Mouse (Mus musculus) 416B (cell line): ENCODE data around the gene Nr1i2.
"Not testable (repeated sequence)": the region's sequence is repeated elsewhere in the genome, so short reads cannot be mapped to it uniquely, and the experiment has no call there.

Experiments used
- DNase-seq: peaks from one replicate; pipeline ENCODE4 v3.0.0; 2011; ENCODE audit warnings: low read depth

The Nr1i2 gene

GRCm38 (mm10) chr16:38287357-38287756 is 7.3 kb downstream of the Nr1i2 start:
- no peak for DNase-seq

- DNase-seq, result no peak
These were observed 8.1 kb downstream of the Nr1i2 start for GRCm38 (mm10) chr16:38286541-38286940.

GRCm38 (mm10) chr16:38285801-38286200 is 8.8 kb downstream of the Nr1i2 start:
- DNase-seq, result peak; percentile 68

GRCm38 (mm10) chr16:38283300-38283699 is 11.3 kb downstream of the Nr1i2 start:
- no peak for DNase-seq

- no peak for DNase-seq
These were observed 12.0 kb downstream of the Nr1i2 start for GRCm38 (mm10) chr16:38282559-38283160.

- DNase-seq, result no peak
These were observed 13.7 kb downstream of the Nr1i2 start for GRCm38 (mm10) chr16:38280951-38281350.

- no peak for DNase-seq
These were observed 14.8 kb downstream of the Nr1i2 start for GRCm38 (mm10) chr16:38279794-38280193.

- DNase-seq, result no peak
These were observed 19.9 kb downstream of the Nr1i2 start for GRCm38 (mm10) chr16:38274737-38275136.

GRCm38 (mm10) chr16:38272483-38272882 is 22.1 kb downstream of the Nr1i2 start:
- DNase-seq, result no peak

GRCm38 (mm10) chr16:38271601-38272000 is 23.0 kb downstream of the Nr1i2 start:
- DNase-seq, result no peak

- no peak for DNase-seq
These were observed 38.7 kb downstream of the Nr1i2 start for GRCm38 (mm10) chr16:38255927-38256326.

GRCm38 (mm10) chr16:38255107-38255506 is 39.5 kb downstream of the Nr1i2 start:
- DNase-seq, result no peak

- DNase-seq, result no peak
These were observed 40.6 kb downstream of the Nr1i2 start for GRCm38 (mm10) chr16:38254001-38254400.

GRCm38 (mm10) chr16:38250467-38250866 is 44.2 kb downstream of the Nr1i2 start:
- peak; percentile 90 for DNase-seq

- peak; percentile 85 for DNase-seq
These were observed 46.2 kb downstream of the Nr1i2 start for GRCm38 (mm10) chr16:38248331-38248961.

GRCm38 (mm10) chr16:38245849-38246585 is 48.6 kb downstream of the Nr1i2 start:
- DNase-seq, result no peak

- DNase-seq, result no peak
These were observed 49.2 kb downstream of the Nr1i2 start for GRCm38 (mm10) chr16:38245379-38245778.

GRCm38 (mm10) chr16:38244111-38244510 is 50.5 kb downstream of the Nr1i2 start:
- DNase-seq, result no peak

- DNase-seq, result no peak
These were observed 54.5 kb downstream of the Nr1i2 start for GRCm38 (mm10) chr16:38240167-38240566.

GRCm38 (mm10) chr16:38239729-38240128 is 54.9 kb downstream of the Nr1i2 start:
- DNase-seq, result peak; percentile 83

- DNase-seq, result no peak
These were observed 57.6 kb downstream of the Nr1i2 start for GRCm38 (mm10) chr16:38236936-38237585.

- not testable (repeated sequence) for DNase-seq
These were observed 72.1 kb downstream of the Nr1i2 start for GRCm38 (mm10) chr16:38222491-38222890.

- no peak for DNase-seq
These were observed 89.4 kb downstream of the Nr1i2 start for GRCm38 (mm10) chr16:38205272-38205671.
